Comparison of ENCODE assay signal across 9 mouse cellular contexts in genomic region chr5:74265601-74266475, GRCm38 (mm10).
DNase-seq lines count a peak whose midpoint lies in the region; ATAC-seq and TF ChIP-seq lines count a peak whose summit lies in the region.
"Had no signal": no experiment of that assay in that cellular context is flagged by ENCODE, and none has a peak within 500 bp of the region (broad histone marks: within the 10 kb centered on the region; RNA-seq: fewer than 3 reads in every experiment).

No protein-coding gene starts in this region.

- 45% methylated on average over 13 of the region's 13 CpGs for WGBS in forebrain, embryonic 11.5 days
- 37% methylated on average over 13 of the region's 13 CpGs for WGBS in forebrain, postnatal 0 days
- 47% methylated on average over 13 of the region's 13 CpGs for WGBS in lung, embryonic 15.5 days
- WGBS in heart, embryonic 16.5 days = 55% methylated on average over 13 of the region's 13 CpGs
- WGBS in midbrain, postnatal 0 days = 53% methylated on average over 13 of the region's 13 CpGs

- no peak overlapping the region for H3K4me2 ChIP-seq in forebrain, embryonic 11.5 days (ENCODE audit: low read depth, low read length, severe bottlenecking)
- H3K4me2 ChIP-seq in forebrain, postnatal 0 days (ENCODE audit: low read depth) = no peak overlapping the region
- no peak overlapping the region for H3K4me2 ChIP-seq in lung, embryonic 15.5 days
- H3K4me2 ChIP-seq in heart, embryonic 16.5 days (ENCODE audit: low read depth, low read length) = no peak overlapping the region
- no peak overlapping the region for H3K4me2 ChIP-seq in midbrain, postnatal 0 days (ENCODE audit: low read depth, low read length, poor library complexity, severe bottlenecking)

- no peak for ATAC-seq in forebrain, embryonic 11.5 days (replicated peaks; ENCODE audit: low FRiP score)
- no peak for ATAC-seq in forebrain, postnatal 0 days
- no peak for ATAC-seq in lung, embryonic 15.5 days (ENCODE audit: borderline replicate concordance, extremely low read depth, low FRiP score, low TSS enrichment)
- ATAC-seq in heart, embryonic 16.5 days (replicated peaks; ENCODE audit: extremely low read depth, insufficient read depth, low FRiP score) = no peak
- no peak for ATAC-seq in midbrain, postnatal 0 days (ENCODE audit: low FRiP score)

- H3K4me1 ChIP-seq in forebrain, embryonic 11.5 days (replicated peaks; ENCODE audit: control insufficient read depth, insufficient read depth, low read length) = peaks cover 9% of the 10 kb centered on the region
- peaks cover 1% of the 10 kb centered on the region for H3K4me1 ChIP-seq in forebrain, postnatal 0 days (ENCODE audit: insufficient read depth)
- peaks cover 42% of the 10 kb centered on the region for H3K4me1 ChIP-seq in lung, embryonic 15.5 days
- peaks cover 47% of the 10 kb centered on the region for H3K4me1 ChIP-seq in heart, embryonic 16.5 days (ENCODE audit: control insufficient read depth, insufficient read depth, low read length)
- no peaks in the 10 kb centered on the region; the same call in 1 of the 2 replicates for H3K4me1 ChIP-seq in midbrain, postnatal 0 days (ENCODE audit: insufficient read depth, low read length)

- no peaks in the 10 kb centered on the region for H3K27me3 ChIP-seq in forebrain, embryonic 11.5 days (ENCODE audit: control insufficient read depth, insufficient read depth, low read length)
- H3K27me3 ChIP-seq in forebrain, postnatal 0 days (ENCODE audit: insufficient read depth, low read length) = no peaks in the 10 kb centered on the region
- no peaks in the 10 kb centered on the region for H3K27me3 ChIP-seq in lung, embryonic 15.5 days
- H3K27me3 ChIP-seq in heart, embryonic 16.5 days (ENCODE audit: control insufficient read depth, insufficient read depth, low read length) = no peaks in the 10 kb centered on the region
- H3K27me3 ChIP-seq in midbrain, postnatal 0 days (ENCODE audit: insufficient read depth, low read length) = no peaks in the 10 kb centered on the region

- H3K9me3 ChIP-seq in forebrain, embryonic 11.5 days (ENCODE audit: control insufficient read depth, low read length) = no peaks in the 10 kb centered on the region
- no peaks in the 10 kb centered on the region for H3K9me3 ChIP-seq in forebrain, postnatal 0 days (ENCODE audit: low read length)
- H3K9me3 ChIP-seq in lung, embryonic 15.5 days = no peaks in the 10 kb centered on the region
- H3K9me3 ChIP-seq in heart, embryonic 16.5 days (replicated peaks; ENCODE audit: control insufficient read depth, low read length) = no peaks in the 10 kb centered on the region
- H3K9me3 ChIP-seq in midbrain, postnatal 0 days (ENCODE audit: low read length) = no peaks in the 10 kb centered on the region

- TF ChIP-seq CTCF in forebrain, postnatal 0 days (IDR thresholded peaks at IDR 0.05; ENCODE audit: low read depth) = no peak
- no peak for TF ChIP-seq CTCF in midbrain, postnatal 0 days (IDR thresholded peaks at IDR 0.05)

- H3K27ac ChIP-seq in forebrain, embryonic 11.5 days (ENCODE audit: low read depth, low read length) = no peak overlapping the region
- H3K27ac ChIP-seq in forebrain, postnatal 0 days (ENCODE audit: low read depth, low read length) = no peak overlapping the region
- H3K27ac ChIP-seq in lung, embryonic 15.5 days = peak overlapping the region; percentile 41; the same call in 1 of the 2 replicates
- peak overlapping the region; percentile 48 for H3K27ac ChIP-seq in heart, embryonic 16.5 days (ENCODE audit: low read length)
- 0 out of 2 replicates have a peak overlapping the region, but pooled peaks have one; percentile 3 for H3K27ac ChIP-seq in midbrain, postnatal 0 days (ENCODE audit: low read depth, low read length)
- H3K27ac ChIP-seq: layer of hippocampus, adult 2 months had no signal

- no peak overlapping the region for H3K9ac ChIP-seq in forebrain, embryonic 11.5 days (ENCODE audit: low read length)
- H3K9ac ChIP-seq in forebrain, postnatal 0 days = no peak overlapping the region
- no peak overlapping the region for H3K9ac ChIP-seq in lung, embryonic 15.5 days
- H3K9ac ChIP-seq in heart, embryonic 16.5 days (ENCODE audit: low read length) = peak overlapping the region; percentile 7; the same call in 1 of the 2 replicates
- H3K9ac ChIP-seq in midbrain, postnatal 0 days (replicated peaks; ENCODE audit: low read length, poor library complexity, severe bottlenecking) = no peak overlapping the region

- H3K4me3 ChIP-seq in forebrain, embryonic 11.5 days (ENCODE audit: low read depth, low read length) = no peak overlapping the region
- H3K4me3 ChIP-seq in forebrain, postnatal 0 days (ENCODE audit: low read depth, low read length) = no peak overlapping the region
- H3K4me3 ChIP-seq in lung, embryonic 15.5 days = no peak overlapping the region
- H3K4me3 ChIP-seq in heart, embryonic 16.5 days (ENCODE audit: low read length) = no peak overlapping the region
- H3K4me3 ChIP-seq in midbrain, postnatal 0 days (ENCODE audit: low read depth, low read length) = no peak overlapping the region
- H3K4me3 ChIP-seq: layer of hippocampus, adult 2 months had no signal

- peak; percentile 48 for DNase-seq in forebrain, embryonic 11.5 days (ENCODE audit: low spot score)
- DNase-seq in forebrain, postnatal 0 days = no peak
- no peak for DNase-seq in lung, adult 18-20 months
- DNase-seq in midbrain, postnatal 0 days (ENCODE audit: low spot score) = no peak
- no peak for DNase-seq in urinary bladder, postnatal 36 days (ENCODE audit: low spot score in 2 of 2)
- no peak for DNase-seq in lung, postnatal 36 days

- H3K36me3 ChIP-seq in forebrain, embryonic 11.5 days (ENCODE audit: control insufficient read depth, insufficient read depth, low read length) = no peaks in the 10 kb centered on the region
- H3K36me3 ChIP-seq in forebrain, postnatal 0 days (ENCODE audit: insufficient read depth) = no peaks in the 10 kb centered on the region
- H3K36me3 ChIP-seq in lung, embryonic 15.5 days = no peaks in the 10 kb centered on the region
- H3K36me3 ChIP-seq in heart, embryonic 16.5 days (ENCODE audit: control insufficient read depth, insufficient read depth) = no peaks in the 10 kb centered on the region
- no peaks in the 10 kb centered on the region for H3K36me3 ChIP-seq in midbrain, postnatal 0 days (ENCODE audit: insufficient read depth, low read length)

Comparison
In these comparisons a context has a peak if more than half of its experiments do, and no peak if none do; other contexts are left out.
1. H3K27ac ChIP-seq: peak in lung, embryonic 15.5 days (single experiment), heart, embryonic 16.5 days (single experiment) and midbrain, postnatal 0 days (single experiment); none in forebrain, embryonic 11.5 days (single experiment) and forebrain, postnatal 0 days (single experiment).